Mouse (Mus musculus): ENCODE measurements around the gene Gm20388. TPM values are rescaled to one million over a fixed set of nuclear protein-coding genes. Genes with fewer than 3 reads are reported as not detected.

Gm20388 gene
- total and polyA plus RNA-seq, 3 experiments, result 0.02 to 0.05 TPM; not detected in 1

GRCm38 (mm10) chr8:122215630-122216029, 2305.0 kb downstream of the Gm20388 start:
- Histone ChIP-seq H3K4me3 (ENCODE audit: low read depth, low read length) (no peak overlapping the region), H3K4me1 (ENCODE audit: insufficient read depth, low read depth, low read length) (no peaks in the 10 kb centered on the region), H3K27me3 (ENCODE audit: insufficient read depth, low read length) (peaks cover 46% of the 10 kb centered on the region), H3K9me3 (replicated peaks) (no peaks in the 10 kb centered on the region), H3K36me3 (replicated peaks) (no peaks in the 10 kb centered on the region)
- TF ChIP-seq GATA1 (IDR thresholded peaks at IDR 0.05; ENCODE audit: borderline replicate concordance, low read length) (no peak), GATA2 (IDR thresholded peaks at IDR 0.05; ENCODE audit: borderline replicate concordance, low read depth, low read length) (no peak), TAL1 (conservative IDR thresholded peaks at IDR 0.05; ENCODE audit: low read depth, low read length) (no peak), CTCF (IDR thresholded peaks at IDR 0.05; ENCODE audit: low read depth, low read length) (no peak), POLR2AphosphoS5 (IDR thresholded peaks at IDR 0.05; ENCODE audit: insufficient replicate concordance, low read depth, low read length) (no peak)
- no peak for ATAC-seq (ENCODE audit: extremely low read depth, insufficient number of reproducible peaks, low FRiP score, poor library complexity, severe bottlenecking)
- DNase-seq (ENCODE audit: low spot score), result no peak

GRCm38 (mm10) chr8:122216433-122216832, 2305.8 kb downstream of the Gm20388 start:
- no peaks in the 10 kb centered on the region for H3K9me3 ChIP-seq (replicated peaks)

GRCm38 (mm10) chr8:122217456-122218177, 2307.0 kb downstream of the Gm20388 start:
- peaks cover 56% of the 10 kb centered on the region for H3K27me3 ChIP-seq (ENCODE audit: insufficient read depth, low read length)
- no peak for TF ChIP-seq GATA2 (IDR thresholded peaks at IDR 0.05; ENCODE audit: borderline replicate concordance, low read depth, low read length)
- TF ChIP-seq TAL1 (conservative IDR thresholded peaks at IDR 0.05; ENCODE audit: low read depth, low read length), result no peak
- TF ChIP-seq POLR2AphosphoS5 (IDR thresholded peaks at IDR 0.05; ENCODE audit: insufficient replicate concordance, low read depth, low read length), result no peak
- no peak for TF ChIP-seq GATA1 (IDR thresholded peaks at IDR 0.05; ENCODE audit: borderline replicate concordance, low read length)
- no peak for TF ChIP-seq CTCF (IDR thresholded peaks at IDR 0.05; ENCODE audit: low read depth, low read length)
- no peak for ATAC-seq (ENCODE audit: extremely low read depth, insufficient number of reproducible peaks, low FRiP score, poor library complexity, severe bottlenecking)
- no peaks in the 10 kb centered on the region for H3K4me1 ChIP-seq (ENCODE audit: insufficient read depth, low read depth, low read length)
- no peaks in the 10 kb centered on the region for H3K9me3 ChIP-seq (replicated peaks)
- no peak overlapping the region for H3K4me3 ChIP-seq (ENCODE audit: low read depth, low read length)
- no peak for DNase-seq (ENCODE audit: low spot score)
- no peaks in the 10 kb centered on the region for H3K36me3 ChIP-seq (replicated peaks)

More at GRCm38 (mm10) chr8:122216433-122216832, 2305.8 kb downstream of the Gm20388 start:
- ATAC-seq (ENCODE audit: extremely low read depth, insufficient number of reproducible peaks, low FRiP score, poor library complexity, severe bottlenecking), result no peak
- peaks cover 50% of the 10 kb centered on the region for H3K27me3 ChIP-seq (ENCODE audit: insufficient read depth, low read length)
- TF ChIP-seq GATA2 (IDR thresholded peaks at IDR 0.05; ENCODE audit: borderline replicate concordance, low read depth, low read length) (no peak), TAL1 (conservative IDR thresholded peaks at IDR 0.05; ENCODE audit: low read depth, low read length) (no peak), CTCF (IDR thresholded peaks at IDR 0.05; ENCODE audit: low read depth, low read length) (no peak), GATA1 (IDR thresholded peaks at IDR 0.05; ENCODE audit: borderline replicate concordance, low read length) (no peak), POLR2AphosphoS5 (IDR thresholded peaks at IDR 0.05; ENCODE audit: insufficient replicate concordance, low read depth, low read length) (no peak)
- no peak for DNase-seq (ENCODE audit: low spot score)
- H3K36me3 ChIP-seq (replicated peaks), result no peaks in the 10 kb centered on the region
- no peaks in the 10 kb centered on the region for H3K4me1 ChIP-seq (ENCODE audit: insufficient read depth, low read depth, low read length)
- no peak overlapping the region for H3K4me3 ChIP-seq (ENCODE audit: low read depth, low read length)

GRCm38 (mm10) chr8:122223976-122224649, 2313.5 kb downstream of the Gm20388 start:
- Histone ChIP-seq H3K4me1 (ENCODE audit: insufficient read depth, low read depth, low read length) (no peaks in the 10 kb centered on the region), H3K27me3 (ENCODE audit: insufficient read depth, low read length) (peaks cover 66% of the 10 kb centered on the region), H3K9me3 (replicated peaks) (no peaks in the 10 kb centered on the region), H3K36me3 (replicated peaks) (no peaks in the 10 kb centered on the region), H3K4me3 (ENCODE audit: low read depth, low read length) (no peak overlapping the region)
- ATAC-seq (ENCODE audit: extremely low read depth, insufficient number of reproducible peaks, low FRiP score, poor library complexity, severe bottlenecking), result no peak
- no peak for TF ChIP-seq TAL1 (conservative IDR thresholded peaks at IDR 0.05; ENCODE audit: low read depth, low read length)
- no peak for TF ChIP-seq CTCF (IDR thresholded peaks at IDR 0.05; ENCODE audit: low read depth, low read length)
- TF ChIP-seq POLR2AphosphoS5 (IDR thresholded peaks at IDR 0.05; ENCODE audit: insufficient replicate concordance, low read depth, low read length), result no peak
- no peak for TF ChIP-seq GATA2 (IDR thresholded peaks at IDR 0.05; ENCODE audit: borderline replicate concordance, low read depth, low read length)
- no peak for DNase-seq (ENCODE audit: low spot score)

GRCm38 (mm10) chr8:122224650-122225022, 2314.0 kb downstream of the Gm20388 start:
- Histone ChIP-seq H3K4me1 (ENCODE audit: insufficient read depth, low read depth, low read length) (no peaks in the 10 kb centered on the region), H3K4me3 (ENCODE audit: low read depth, low read length) (no peak overlapping the region), H3K9me3 (replicated peaks) (no peaks in the 10 kb centered on the region), H3K36me3 (replicated peaks) (no peaks in the 10 kb centered on the region), H3K27me3 (ENCODE audit: insufficient read depth, low read length) (peaks cover 66% of the 10 kb centered on the region)
- no peak for TF ChIP-seq GATA1 (IDR thresholded peaks at IDR 0.05; ENCODE audit: borderline replicate concordance, low read length)
- no peak for TF ChIP-seq POLR2AphosphoS5 (IDR thresholded peaks at IDR 0.05; ENCODE audit: insufficient replicate concordance, low read depth, low read length)
- no peak for TF ChIP-seq GATA2 (IDR thresholded peaks at IDR 0.05; ENCODE audit: borderline replicate concordance, low read depth, low read length)
- no peak for TF ChIP-seq CTCF (IDR thresholded peaks at IDR 0.05; ENCODE audit: low read depth, low read length)
- TF ChIP-seq TAL1 (conservative IDR thresholded peaks at IDR 0.05; ENCODE audit: low read depth, low read length), result no peak
- DNase-seq (ENCODE audit: low spot score) (no peak), ATAC-seq (ENCODE audit: extremely low read depth, insufficient number of reproducible peaks, low FRiP score, poor library complexity, severe bottlenecking) (no peak)

- no peak for TF ChIP-seq CTCF (IDR thresholded peaks at IDR 0.05; ENCODE audit: low read depth, low read length)
- no peak for TF ChIP-seq GATA1 (IDR thresholded peaks at IDR 0.05; ENCODE audit: borderline replicate concordance, low read length)
- TF ChIP-seq GATA2 (IDR thresholded peaks at IDR 0.05; ENCODE audit: borderline replicate concordance, low read depth, low read length), result no peak
- TF ChIP-seq POLR2AphosphoS5 (IDR thresholded peaks at IDR 0.05; ENCODE audit: insufficient replicate concordance, low read depth, low read length), result no peak
- no peak for TF ChIP-seq TAL1 (conservative IDR thresholded peaks at IDR 0.05; ENCODE audit: low read depth, low read length)
- Histone ChIP-seq H3K36me3 (replicated peaks) (no peaks in the 10 kb centered on the region), H3K27me3 (ENCODE audit: insufficient read depth, low read length) (peaks cover 66% of the 10 kb centered on the region), H3K4me3 (ENCODE audit: low read depth, low read length) (no peak overlapping the region), H3K4me1 (ENCODE audit: insufficient read depth, low read depth, low read length) (no peaks in the 10 kb centered on the region), H3K9me3 (replicated peaks) (no peaks in the 10 kb centered on the region; the same call in 1 of the 2 replicates)
- DNase-seq (ENCODE audit: low spot score) (no peak), ATAC-seq (ENCODE audit: extremely low read depth, insufficient number of reproducible peaks, low FRiP score, poor library complexity, severe bottlenecking) (no peak)
Measured at GRCm38 (mm10) chr8:122225446-122225845, 2314.8 kb downstream of the Gm20388 start.

Measured in G1E (cell line).